Mouse (Mus musculus) MEL (cell line): ENCODE measurements around the gene Tll2. TPM values are rescaled to one million over a fixed set of nuclear protein-coding genes. Genes with fewer than 3 reads are reported as not detected.

ENCODE experiments used
- DNase-seq: peaks from one replicate; pipeline ENCODE4 v3.0.0; 2011; ENCODE audit warnings: low read depth, low spot score
- H3K27ac ChIP-seq: 2 replicates; pipeline ENCODE4 v1.5.1; 2012; ENCODE audit warnings: low read depth, mild to moderate bottlenecking, control low read depth, low read length, moderate library complexity; ENCODE audit not compliant: control insufficient read depth
- H3K27me3 ChIP-seq, 2 experiments: fragments of 150-350 bp in 1 of 2; sonication (generic) in 1 of 2; 2 replicates each; pipeline ENCODE4 v1.6.1; 2012; ENCODE audit warnings: low read length in 2 of 2, mild to moderate bottlenecking in 2 of 2, improper control_type of control experiment in 1 of 2, moderate library complexity in 1 of 2; ENCODE audit not compliant: insufficient read depth in 2 of 2, control insufficient read depth in 1 of 2
- H3K36me3 ChIP-seq, 2 experiments: 2 replicates each; pipeline ENCODE4 v1.6.1; 2012 to 2014; ENCODE audit warnings: low read length in 2 of 2, improper control_type of control experiment in 1 of 2, inconsistent platforms in 1 of 2, mild to moderate bottlenecking in 1 of 2; ENCODE audit not compliant: insufficient read depth in 2 of 2, control insufficient read depth in 1 of 2
- H3K4me1 ChIP-seq, 2 experiments: fragments of 150-350 bp in 1 of 2; sonication (generic) in 1 of 2; 2 replicates each; pipeline ENCODE4 v1.6.1; 2012; ENCODE audit warnings: low read length in 2 of 2, improper control_type of control experiment in 1 of 2, mild to moderate bottlenecking in 1 of 2; ENCODE audit not compliant: insufficient read depth in 2 of 2, control insufficient read depth in 1 of 2
- H3K4me3 ChIP-seq, 2 experiments: fragments of 150-350 bp in 1 of 2; sonication (generic) in 1 of 2; 2 replicates each; pipeline ENCODE4 v1.5.1; 2012; ENCODE audit warnings: low read depth in 2 of 2, low read length in 2 of 2, mild to moderate bottlenecking in 2 of 2, moderate library complexity in 2 of 2, control low read depth in 1 of 2, improper control_type of control experiment in 1 of 2; ENCODE audit not compliant: control insufficient read depth in 1 of 2, insufficient read depth in 1 of 2
- H3K79me2 ChIP-seq: 2 replicates; pipeline ENCODE4 v1.6.1; 2012; ENCODE audit warnings: mild to moderate bottlenecking, low read length, moderate library complexity; ENCODE audit not compliant: control insufficient read depth, poor library complexity, insufficient read depth
- H3K9ac ChIP-seq: 2 replicates; pipeline ENCODE4 v1.6.1; 2012; ENCODE audit warnings: low read depth, mild to moderate bottlenecking, control low read depth, low read length, moderate library complexity; ENCODE audit not compliant: control insufficient read depth, poor library complexity, severe bottlenecking
- H3K9me3 ChIP-seq: fragments of 150-350 bp; sonication (generic); replicated peaks from 2 replicates; pipeline ENCODE4 v1.6.1; 2012; ENCODE audit warnings: mild to moderate bottlenecking, low read length, improper control_type of control experiment, moderate library complexity; ENCODE audit not compliant: insufficient read depth
- CHD1 ChIP-seq: IDR thresholded peaks from 2 replicates; pipeline ENCODE4 v1.6.1; 2012; ENCODE audit warnings: low read depth, mild to moderate bottlenecking, inconsistent platforms, low read length, improper control_type of control experiment
- CHD2 ChIP-seq: IDR thresholded peaks from 2 replicates; pipeline ENCODE4 v1.6.1; 2011; ENCODE audit warnings: low read length, improper control_type of control experiment
- CTCF ChIP-seq, 3 experiments: IDR thresholded peaks in 2 of 3; conservative IDR thresholded peaks in 1 of 3; 2 replicates each; pipeline ENCODE4 v1.5.1; 2011 to 2012; ENCODE audit warnings: low read length in 3 of 3, low read depth in 2 of 3, mild to moderate bottlenecking in 2 of 3, improper control_type of control experiment in 1 of 3, inconsistent platforms in 1 of 3, mixed read lengths in 1 of 3, moderate library complexity in 1 of 3; ENCODE audit not compliant: control insufficient read depth in 1 of 3, insufficient read depth in 1 of 3, poor library complexity in 1 of 3, severe bottlenecking in 1 of 3
- E2F4 ChIP-seq: IDR thresholded peaks from 2 replicates; pipeline ENCODE4 v1.6.1; 2011; ENCODE audit warnings: low read depth, low read length, improper control_type of control experiment, borderline replicate concordance
- ELF1 ChIP-seq: IDR thresholded peaks from 2 replicates; pipeline ENCODE4 v1.6.1; 2014; ENCODE audit warnings: low read depth, mild to moderate bottlenecking, inconsistent platforms, low read length, improper control_type of control experiment, moderate library complexity
- ETS1 ChIP-seq: IDR thresholded peaks from 2 replicates; pipeline ENCODE4 v1.6.1; 2012; ENCODE audit warnings: low read depth, mild to moderate bottlenecking, inconsistent platforms, low read length, improper control_type of control experiment, moderate library complexity
- GABPA ChIP-seq: IDR thresholded peaks from 2 replicates; pipeline ENCODE4 v1.6.1; 2012; ENCODE audit warnings: low read depth, mild to moderate bottlenecking, inconsistent platforms, low read length, improper control_type of control experiment, moderate library complexity
- GATA1 ChIP-seq: IDR thresholded peaks from 2 replicates; pipeline ENCODE4 v1.6.1; 2011; ENCODE audit warnings: low read depth, low read length, improper control_type of control experiment
- KAT2A ChIP-seq: conservative IDR thresholded peaks from 2 replicates; pipeline ENCODE4 v1.6.1; 2012; ENCODE audit warnings: low read depth, low read length, improper control_type of control experiment, inconsistent platforms
- MAZ ChIP-seq: IDR thresholded peaks from 2 replicates; pipeline ENCODE4 v1.6.1; 2012; ENCODE audit warnings: low read depth, mild to moderate bottlenecking, inconsistent platforms, low read length, improper control_type of control experiment
- MEF2A ChIP-seq: IDR thresholded peaks from 2 replicates; pipeline ENCODE4 v1.6.1; 2014; ENCODE audit warnings: low read depth, mild to moderate bottlenecking, inconsistent platforms, low read length, improper control_type of control experiment; ENCODE audit not compliant: poor library complexity, insufficient replicate concordance, severe bottlenecking; ENCODE audit errors: extremely low read depth
- NELFE ChIP-seq: IDR thresholded peaks from 2 replicates; pipeline ENCODE4 v1.6.1; 2011; ENCODE audit warnings: low read depth, low read length, improper control_type of control experiment
- NRF1 ChIP-seq: IDR thresholded peaks from 2 replicates; pipeline ENCODE4 v1.6.1; 2014; ENCODE audit warnings: low read depth, mild to moderate bottlenecking, inconsistent platforms, low read length, improper control_type of control experiment, moderate library complexity; ENCODE audit not compliant: poor library complexity, insufficient read depth, severe bottlenecking
- POLR2A ChIP-seq, 2 experiments: IDR thresholded peaks; 2 replicates each; pipeline ENCODE4 v1.6.1; 2011 to 2012; ENCODE audit warnings: low read length in 2 of 2, mild to moderate bottlenecking in 2 of 2, control low read depth in 1 of 2, improper control_type of control experiment in 1 of 2, low read depth in 1 of 2, moderate library complexity in 1 of 2; ENCODE audit not compliant: control insufficient read depth in 1 of 2, insufficient read depth in 1 of 2, poor library complexity in 1 of 2
- POLR2AphosphoS2 ChIP-seq: IDR thresholded peaks from 2 replicates; pipeline ENCODE4 v1.6.1; 2011; ENCODE audit warnings: low read length, improper control_type of control experiment
- POLR2AphosphoS5 ChIP-seq: IDR thresholded peaks from 2 replicates; pipeline ENCODE4 v1.6.1; 2012; ENCODE audit warnings: low read depth, borderline replicate concordance, mild to moderate bottlenecking, inconsistent platforms, low read length, moderate library complexity, mixed read lengths
- RAD21 ChIP-seq: IDR thresholded peaks from 2 replicates; pipeline ENCODE4 v1.6.1; 2011; ENCODE audit warnings: mild to moderate bottlenecking, low read depth, low read length, improper control_type of control experiment
- SMC3 ChIP-seq: IDR thresholded peaks from 2 replicates; pipeline ENCODE4 v1.6.1; 2011; ENCODE audit warnings: low read depth, low read length, improper control_type of control experiment
- TBP ChIP-seq: IDR thresholded peaks from 2 replicates; pipeline ENCODE4 v1.8.0; 2011; ENCODE audit warnings: low read depth, low read length, improper control_type of control experiment
- USF1 ChIP-seq: IDR thresholded peaks from 2 replicates; pipeline ENCODE4 v1.6.1; 2014; ENCODE audit warnings: low read depth, mild to moderate bottlenecking, inconsistent platforms, low read length, improper control_type of control experiment, moderate library complexity
- USF2 ChIP-seq, 2 experiments: IDR thresholded peaks; 2 replicates each; pipeline ENCODE4 v1.6.1; 2011 to 2012; ENCODE audit warnings: improper control_type of control experiment in 2 of 2, low read length in 2 of 2, borderline replicate concordance in 1 of 2, inconsistent platforms in 1 of 2, low read depth in 1 of 2, mild to moderate bottlenecking in 1 of 2; ENCODE audit not compliant: insufficient read depth in 1 of 2
- ZKSCAN1 ChIP-seq: IDR thresholded peaks from 2 replicates; pipeline ENCODE4 v1.6.1; 2012; ENCODE audit warnings: low read depth, mild to moderate bottlenecking, inconsistent platforms, low read length, improper control_type of control experiment, moderate library complexity
- ZMIZ1 ChIP-seq: IDR thresholded peaks from 2 replicates; pipeline ENCODE4 v1.6.1; 2012; ENCODE audit warnings: low read depth, mild to moderate bottlenecking, inconsistent platforms, low read length, improper control_type of control experiment, moderate library complexity
- ZNF384 ChIP-seq: IDR thresholded peaks from 2 replicates; pipeline ENCODE4 v1.6.1; 2012; ENCODE audit warnings: low read depth, mild to moderate bottlenecking, inconsistent platforms, low read length, improper control_type of control experiment
- polyA plus RNA-seq, 2 experiments: library from polyadenylated mRNA; stranded (reverse) in 1 of 2; unstranded in 1 of 2; fragments of >175 nt in 1 of 2; fragments of >200 nt in 1 of 2; gene quantifications; 2 replicates each; pipeline versions ENCODE4 v1.2.1 to v1.2.4; 2012; ENCODE audit warnings: low replicate concordance in 2 of 2, low read depth in 1 of 2; ENCODE audit not compliant: insufficient read length in 2 of 2, insufficient read depth in 1 of 2, missing spikeins in 1 of 2
- total RNA-seq: library from RNA; depleted of rRNA; stranded (reverse); fragments of 300-350 nt; gene quantifications from 2 replicates; pipeline ENCODE4 v1.2.3, GENCODE M21; 2012

The Tll2 gene
- total and polyA plus RNA-seq, 3 experiments: not detected

GRCm38 (mm10) chr19:41164447-41165095 is 42.1 kb downstream of the Tll2 start (continued):
- no peak for TF ChIP-seq RAD21

- H3K36me3 ChIP-seq: no peaks in the 10 kb centered on the region
- H3K79me2 ChIP-seq: no peaks in the 10 kb centered on the region
- H3K9me3 ChIP-seq: no peaks in the 10 kb centered on the region
- DNase-seq: no peak
- no peak for TF ChIP-seq ZNF384
- TF ChIP-seq ZMIZ1: no peak
- no peak for TF ChIP-seq E2F4
- TF ChIP-seq SMC3: no peak
- no peak for TF ChIP-seq CHD1
- no peak for TF ChIP-seq MAZ
- no peak for TF ChIP-seq CTCF (IDR thresholded peaks at IDR 0.05 in 2 of 3, conservative IDR thresholded peaks at IDR 0.05 in 1 of 3; ENCODE audit: control insufficient read depth in 1 of 3, insufficient read depth in 1 of 3, low read depth in 2 of 3, low read length in 3 of 3, poor library complexity in 1 of 3, severe bottlenecking in 1 of 3)
- no peak for TF ChIP-seq ZKSCAN1
- TF ChIP-seq CHD2: no peak
- TF ChIP-seq TBP: no peak
- TF ChIP-seq KAT2A: no peak
- TF ChIP-seq NRF1: no peak
- no peak for TF ChIP-seq USF1
- TF ChIP-seq USF2 (IDR thresholded peaks at IDR 0.05; ENCODE audit: borderline replicate concordance in 1 of 2, insufficient read depth in 1 of 2, low read depth in 1 of 2, low read length in 2 of 2): no peak
- no peak for TF ChIP-seq POLR2A (IDR thresholded peaks at IDR 0.05; ENCODE audit: control insufficient read depth in 1 of 2, insufficient read depth in 1 of 2, low read depth in 1 of 2, low read length in 2 of 2, poor library complexity in 1 of 2)
- H3K9ac ChIP-seq: no peak overlapping the region
- H3K27me3 ChIP-seq: no peaks in the 10 kb centered on the region; a peak in 1 of 4 replicates
- H3K4me3 ChIP-seq: no peak overlapping the region
- H3K27ac ChIP-seq: no peak overlapping the region
- H3K4me1 ChIP-seq: no peaks in the 10 kb centered on the region
Measured at GRCm38 (mm10) chr19:41160388-41160787, 46.2 kb downstream of the Tll2 start.

GRCm38 (mm10) chr19:41154681-41155080 is 52.0 kb downstream of the Tll2 start:
- Histone ChIP-seq H3K27me3 (no peaks in the 10 kb centered on the region; a peak in 1 of 4 replicates), H3K9me3 (no peaks in the 10 kb centered on the region), H3K36me3 (no peaks in the 10 kb centered on the region), H3K27ac (no peak overlapping the region), H3K4me3 (no peak overlapping the region), H3K4me1 (no peaks in the 10 kb centered on the region), H3K9ac (no peak overlapping the region), H3K79me2 (no peaks in the 10 kb centered on the region)
- TF ChIP-seq ETS1: no peak
- TF ChIP-seq KAT2A: no peak
- TF ChIP-seq ELF1: no peak
- TF ChIP-seq NRF1: no peak
- TF ChIP-seq ZKSCAN1: no peak
- no peak for TF ChIP-seq GATA1
- no peak for TF ChIP-seq MEF2A
- TF ChIP-seq GABPA: no peak
- TF ChIP-seq POLR2AphosphoS5: no peak
- TF ChIP-seq USF1: no peak
- TF ChIP-seq POLR2AphosphoS2: no peak
- no peak for TF ChIP-seq NELFE
- no peak for DNase-seq
